Mouse (Mus musculus): ENCODE measurements around the gene Krt82.
A peak's percentile ranks its signal among the peaks of the same experiment; 100 is the strongest.

The Krt82 gene

GRCm38 (mm10) chr15:101508247-101508646 is 42.2 kb downstream of the Krt82 start:
- peak; percentile 14 for DNase-seq

DNA sequence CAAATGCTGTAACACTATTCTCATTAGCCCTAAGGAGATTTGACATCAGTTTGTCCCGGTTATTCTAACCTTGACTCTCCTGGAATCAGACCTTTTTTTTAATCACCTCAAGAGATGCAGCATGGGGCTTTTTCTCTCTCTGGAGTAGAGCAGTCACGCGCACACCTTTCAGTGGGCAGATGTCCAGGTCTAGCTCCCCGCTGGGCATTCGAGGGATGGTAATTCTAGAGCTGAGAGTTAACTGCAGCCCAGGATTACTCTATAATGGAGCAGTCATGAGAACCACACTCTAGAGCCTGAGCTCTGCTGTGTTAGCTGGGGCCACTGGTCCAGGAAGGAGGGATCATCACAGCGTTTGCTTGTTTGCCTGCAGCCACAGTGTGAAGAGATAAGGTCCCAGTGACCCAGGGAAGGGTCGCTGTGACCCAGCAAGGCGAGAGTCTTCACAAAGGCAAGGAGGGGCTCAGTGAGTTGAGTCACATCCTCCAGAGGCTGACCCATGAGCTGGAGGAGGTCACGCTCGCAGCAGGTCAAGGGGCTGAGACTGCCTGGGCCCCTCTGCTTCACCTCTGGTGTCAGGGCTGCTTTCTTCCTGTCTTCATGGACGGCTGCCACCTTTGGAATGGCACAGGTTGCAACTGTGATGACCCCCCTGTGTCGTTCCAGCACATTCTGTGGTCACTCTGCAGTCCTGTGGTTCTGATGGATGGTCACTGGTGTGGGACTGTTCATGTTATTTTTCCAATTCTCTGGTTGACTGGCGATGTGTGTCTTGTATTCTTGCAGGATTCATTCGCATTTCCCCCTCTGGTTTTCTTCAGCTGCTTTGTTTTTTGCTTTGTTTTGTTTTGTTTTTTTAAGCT is 43.3 kb downstream of the Krt82 start:
- DNase-seq: no peak

GRCm38 (mm10) chr15:101497181-101497580 is 53.3 kb downstream of the Krt82 start:
- peak; percentile 60 for DNase-seq

GRCm38 (mm10) chr15:101495266-101495665 is 55.2 kb downstream of the Krt82 start:
- DNase-seq: no peak

DNA sequence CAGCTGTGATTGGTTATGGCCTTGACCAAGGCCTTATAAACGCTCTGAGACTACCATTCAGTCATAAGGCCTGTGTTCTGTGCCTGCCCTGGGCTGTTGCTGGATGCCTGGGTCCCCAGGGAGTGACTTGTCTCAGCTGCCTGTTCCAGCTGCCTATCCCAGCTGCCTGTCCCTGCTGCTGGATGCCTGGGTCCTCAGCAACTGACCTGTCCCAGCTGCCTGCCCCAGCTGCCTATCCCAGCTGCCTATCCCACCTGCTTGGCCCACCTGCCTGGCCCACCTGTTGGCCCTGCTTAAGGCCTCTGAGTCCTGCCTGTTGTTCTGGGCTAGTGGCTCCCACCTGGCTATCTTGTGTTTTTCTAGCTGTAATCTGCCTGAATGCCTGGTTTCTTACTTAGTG is 56.3 kb downstream of the Krt82 start:
- no peak for DNase-seq

DNA sequence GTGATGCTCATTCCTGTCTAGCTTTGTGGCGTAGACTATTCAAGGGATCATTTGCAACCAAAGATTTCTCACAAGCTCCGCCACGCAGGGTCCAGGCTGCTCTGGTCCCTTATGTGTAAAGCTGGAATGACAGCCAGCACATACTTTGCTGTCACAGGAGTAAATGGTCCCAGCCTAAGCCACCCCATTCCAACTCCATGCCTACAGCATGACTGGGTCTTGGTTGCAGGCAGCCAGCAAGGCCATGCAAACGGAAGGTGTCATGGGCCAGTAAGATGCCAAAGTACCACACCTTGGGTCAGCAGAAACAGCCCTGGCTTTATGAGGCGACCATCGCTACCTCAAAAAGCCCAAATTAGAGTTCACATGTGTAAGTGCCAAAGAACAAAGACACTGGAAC is 56.8 kb downstream of the Krt82 start:
- no peak for DNase-seq

DNA sequence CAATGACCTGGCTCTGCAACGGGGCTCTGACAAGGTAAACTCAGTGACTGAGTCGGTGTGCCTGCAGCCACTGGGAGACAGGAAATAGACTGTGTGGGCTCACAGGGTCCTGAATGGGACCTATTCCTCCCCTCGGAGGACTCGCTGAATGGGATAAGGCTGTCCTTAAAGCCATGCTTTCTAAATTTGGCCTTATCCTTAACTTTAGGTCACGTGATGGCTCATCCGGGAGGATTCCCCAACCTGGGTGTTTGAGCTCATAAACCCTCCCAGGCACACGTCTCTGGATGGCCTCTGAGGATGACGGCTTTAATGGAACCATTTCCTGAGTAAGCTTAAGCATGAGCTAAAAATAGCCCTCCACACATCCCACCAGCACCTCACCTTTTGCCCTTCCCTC is 57.7 kb downstream of the Krt82 start:
- DNase-seq: no peak

DNA sequence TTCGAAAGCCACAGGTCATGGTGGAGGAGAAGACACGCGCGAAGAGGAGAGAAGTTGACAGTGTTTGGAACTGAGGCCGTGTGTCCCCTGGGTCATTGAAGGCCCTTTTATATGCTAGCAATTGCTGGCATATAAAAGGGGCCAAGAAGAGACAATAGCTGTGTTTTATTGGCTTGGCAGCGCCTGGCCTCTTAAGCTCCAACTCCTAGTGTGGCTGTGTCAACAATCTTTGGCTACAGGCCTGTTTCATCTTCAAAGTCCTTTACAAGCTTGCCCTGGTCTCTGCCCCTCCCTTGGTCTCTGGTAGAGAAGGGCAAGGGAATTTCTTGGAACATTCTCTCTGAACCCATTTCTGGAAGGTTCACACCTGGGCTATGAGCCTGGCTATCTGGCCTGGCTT is 59.0 kb downstream of the Krt82 start, which contains the start of gene Krt83:
Krt83 (minus strand) TSS at position 82 of the 400 bp plus-strand sequence.
- peak; percentile 43 for DNase-seq
